25 mouse cellular contexts compared by ENCODE assay signal in the genomic region with DNA sequence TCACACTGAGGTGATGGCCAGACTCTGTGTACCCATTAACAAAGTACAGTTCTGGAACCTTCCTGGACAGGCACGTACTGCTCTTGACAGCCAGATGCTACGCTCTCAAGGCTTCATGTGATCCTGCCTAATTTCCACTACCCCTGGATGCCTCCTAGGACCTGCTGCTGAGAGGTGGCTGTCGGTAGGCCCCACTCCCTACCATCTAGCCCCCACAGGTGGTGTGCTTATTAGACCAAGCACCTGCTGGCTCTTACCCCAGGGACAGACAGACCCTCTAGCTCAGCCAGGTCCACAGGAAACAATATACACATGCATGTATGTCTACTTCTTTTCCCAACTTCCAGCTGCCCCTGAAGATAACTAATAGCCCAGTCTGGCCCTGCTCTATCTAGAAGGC. TPM values are rescaled to one million over a fixed set of nuclear protein-coding genes. Genes with fewer than 3 reads are reported as not detected.
"Had no signal": no experiment of that assay in that cellular context is flagged by ENCODE, and none has a peak within 500 bp of the region (broad histone marks: within the 10 kb centered on the region; RNA-seq: fewer than 3 reads in every experiment).

No protein-coding gene starts in this region.

- H3K9ac ChIP-seq: liver, embryonic 14.5 days; lung, embryonic 14.5 days; midbrain, embryonic 12.5 days; neural tube, embryonic 13.5 days; neural tube, embryonic 15.5 days had no signal

- H3K27me3 ChIP-seq: neural tube, embryonic 15.5 days had no signal

- H3K27ac ChIP-seq: liver, embryonic 14.5 days; midbrain, embryonic 10.5 days; midbrain, embryonic 12.5 days; neural tube, embryonic 13.5 days; neural tube, embryonic 15.5 days had no signal

- DNase-seq: lung, embryonic 14.5 days; midbrain, embryonic 14.5 days; retina, postnatal 1 day; right cerebral cortex, postnatal 25 days; right cerebral cortex, postnatal 4 days; spleen, adult 18-20 months; thymus, adult 18-20 months; thymus, postnatal 14 days; thymus, postnatal 36 days had no signal

- H3K4me1 ChIP-seq: neural tube, embryonic 13.5 days; neural tube, embryonic 15.5 days had no signal

- H3K36me3 ChIP-seq: midbrain, embryonic 10.5 days; midbrain, embryonic 12.5 days; neural tube, embryonic 13.5 days had no signal

- H3K4me3 ChIP-seq: midbrain, embryonic 10.5 days; midbrain, embryonic 12.5 days; myocyte; neural tube, embryonic 13.5 days; neural tube, embryonic 15.5 days had no signal

RNA-seq across cellular contexts. Expression of gene Cyb561, which starts 16.2 kb away (rescaled TPM):
- total RNA-seq: megakaryocyte, adult 5-6 weeks had no signal

RNA-seq across cellular contexts. Expression of gene Ace3, which starts 57.5 kb away (rescaled TPM):
- total RNA-seq: megakaryocyte, adult 5-6 weeks; megakaryocyte-erythroid progenitor cell, adult 5-6 weeks had no signal
- polyA plus RNA-seq: liver, embryonic 14.5 days; liver, embryonic 16.5 days; lung, embryonic 14.5 days; midbrain, embryonic 10.5 days; midbrain, embryonic 12.5 days; midbrain, embryonic 16.5 days; myocyte; neural tube, embryonic 11.5 days; neural tube, embryonic 13.5 days; neural tube, embryonic 15.5 days; small intestine, adult 2 months; stomach, embryonic 14.5 days; stomach, embryonic 16.5 days; thymus, postnatal 0 days; urinary bladder, adult 2 months had no signal
